Mouse (Mus musculus): Measurements from ENCODE around the gene Magohb.

Magohb gene

DNA sequence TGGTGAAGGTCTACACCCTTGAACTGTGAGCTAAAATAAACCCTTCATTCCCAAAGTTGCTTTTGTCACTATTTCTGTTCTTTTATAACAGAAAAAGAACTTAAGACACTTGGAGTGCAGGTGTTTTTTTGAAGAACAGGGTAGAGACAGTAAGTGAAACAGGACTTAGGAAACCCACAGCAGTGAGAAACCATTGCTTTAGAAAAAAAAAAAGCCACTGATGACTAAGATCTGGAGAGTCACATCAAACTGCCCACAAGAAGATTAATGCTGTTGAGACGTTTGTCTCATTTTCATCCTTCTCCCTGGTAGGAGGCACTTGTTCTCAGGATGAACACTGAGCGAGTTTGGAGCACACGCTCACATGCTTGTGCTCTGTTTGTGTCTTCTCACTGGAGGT is 31.0 kb downstream of the Magohb start:
- no peak for DNase-seq (ENCODE audit: extremely low read depth, low read depth)

DNA sequence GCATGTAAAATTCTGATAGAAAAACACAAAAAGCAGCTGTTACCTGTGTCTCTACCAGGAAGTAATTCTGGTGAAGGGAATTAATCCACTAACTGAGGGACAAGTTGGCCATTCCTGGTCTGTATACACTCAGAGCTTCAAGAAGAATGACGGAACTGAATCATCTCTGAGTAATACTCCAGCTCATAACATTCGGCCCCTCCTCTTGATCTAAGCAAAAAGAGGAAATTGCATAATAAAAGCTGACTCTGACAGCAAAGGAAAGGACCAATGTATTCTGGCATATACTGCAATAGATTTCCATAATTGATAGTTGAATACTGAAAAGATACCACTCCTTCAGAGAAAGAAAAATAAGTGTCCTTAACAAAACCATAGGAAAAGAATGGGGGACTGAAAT is 45.8 kb downstream of the Magohb start, which contains the start of gene Klra2:
Gene Klra2, minus strand, starts transcription at position 157 of the 400 bp plus-strand sequence.
- no peak for DNase-seq (ENCODE audit: extremely low read depth, low read depth)

DNA sequence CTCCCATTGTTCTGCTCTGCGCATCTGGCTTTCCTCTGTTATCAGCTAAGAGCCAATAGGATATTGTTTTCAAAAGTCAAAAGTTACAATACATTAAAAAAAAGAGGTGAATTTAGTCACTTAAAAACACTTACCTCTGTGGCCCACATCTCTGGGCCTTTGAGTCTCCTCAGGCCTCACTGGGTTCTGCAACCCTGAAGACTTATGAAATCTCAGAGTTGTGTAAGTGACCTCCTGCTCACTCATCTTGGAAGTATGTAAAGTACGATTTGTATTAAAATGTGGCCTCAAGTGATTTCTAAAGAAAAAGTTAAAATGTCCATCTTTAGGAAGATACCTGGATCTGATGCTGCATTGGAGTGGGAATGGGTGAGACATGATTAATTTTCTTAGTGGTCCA is 48.0 kb downstream of the Magohb start:
- DNase-seq (ENCODE audit: extremely low read depth, low read depth) = no peak
